Mouse (Mus musculus) ES-Bruce4 (cell line): Measurements from ENCODE around the gene Slc41a3. TPM values are rescaled to one million over a fixed set of nuclear protein-coding genes. Genes with fewer than 3 reads are reported as not detected.

Experiments used
- H3K27ac ChIP-seq: 2 replicates; pipeline ENCODE4 v1.5.1; 2012; ENCODE audit warnings: low read length, inconsistent platforms; ENCODE audit not compliant: insufficient read depth
- H3K27me3 ChIP-seq: 2 replicates; pipeline ENCODE4 v1.6.1; 2012; ENCODE audit warnings: mild to moderate bottlenecking, low read length, inconsistent platforms; ENCODE audit not compliant: control insufficient read depth, poor library complexity, insufficient read depth, severe bottlenecking
- H3K36me3 ChIP-seq: 2 replicates; pipeline ENCODE4 v1.6.1; 2012; ENCODE audit warnings: inconsistent platforms, mild to moderate bottlenecking, low read length, moderate library complexity; ENCODE audit not compliant: control insufficient read depth, poor library complexity, insufficient read depth, severe bottlenecking
- H3K4me1 ChIP-seq: one replicate; pipeline ENCODE4 v1.8.1; 2011; ENCODE audit warnings: low read length; ENCODE audit not compliant: control insufficient read depth, insufficient read depth
- H3K4me3 ChIP-seq: 2 replicates; pipeline ENCODE4 v1.5.1; 2011; ENCODE audit warnings: low read depth, mild to moderate bottlenecking, low read length
- H3K9ac ChIP-seq: 2 replicates; pipeline ENCODE4 v1.6.1; 2012; ENCODE audit warnings: low read depth, mild to moderate bottlenecking, inconsistent platforms; ENCODE audit not compliant: poor library complexity, severe bottlenecking
- H3K9me3 ChIP-seq: replicated peaks from 2 replicates; pipeline ENCODE4 v1.6.1; 2012; ENCODE audit warnings: mild to moderate bottlenecking, low read length, inconsistent platforms; ENCODE audit not compliant: control insufficient read depth, poor library complexity, insufficient read depth, severe bottlenecking
- CTCF ChIP-seq: IDR thresholded peaks from one replicate; pipeline ENCODE4 v1.8.1; 2011; ENCODE audit warnings: low read depth, low read length
- EP300 ChIP-seq: IDR thresholded peaks from 2 replicates; pipeline ENCODE4 v1.6.1; 2011; ENCODE audit warnings: low read depth, low read length; ENCODE audit not compliant: insufficient read depth
- POLR2A ChIP-seq: IDR thresholded peaks from one replicate; pipeline ENCODE4 v1.8.1; 2011; ENCODE audit warnings: low read length; ENCODE audit not compliant: insufficient read depth
- polyA plus RNA-seq: library from polyadenylated mRNA; stranded (reverse); fragments of >200 nt; gene quantifications from 2 replicates; pipeline ENCODE4 v1.2.4, GENCODE M21; 2011; ENCODE audit warnings: low read depth; ENCODE audit not compliant: missing spikeins, insufficient read depth, insufficient read length

The Slc41a3 gene
- polyA plus RNA-seq, 1 experiment = 1.8 TPM

DNA sequence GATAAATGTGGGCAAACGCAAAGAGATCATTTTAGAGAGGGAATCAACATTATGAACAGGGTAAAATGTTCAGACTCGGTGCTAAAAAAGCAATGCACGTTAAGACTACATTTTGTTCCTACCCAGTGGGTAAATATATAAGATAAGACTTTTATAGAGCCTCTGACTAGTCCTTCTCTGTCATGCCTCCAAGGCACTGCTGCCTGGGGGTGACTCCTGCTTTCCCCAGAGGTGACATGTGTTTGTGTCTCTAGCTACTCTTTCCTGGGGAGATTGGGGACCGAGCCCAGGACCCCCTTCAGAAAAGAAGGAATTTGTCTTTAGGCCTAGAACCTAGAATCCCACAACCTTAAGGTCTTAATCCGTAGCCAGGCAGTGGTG lies 18.9 kb downstream of the Slc41a3 start:
- H3K9me3 ChIP-seq = no peaks in the 10 kb centered on the region
- no peaks in the 10 kb centered on the region for H3K4me1 ChIP-seq
- no peak overlapping the region for H3K27ac ChIP-seq
- H3K36me3 ChIP-seq = no peaks in the 10 kb centered on the region
- no peak overlapping the region for H3K4me3 ChIP-seq
- no peak overlapping the region for H3K9ac ChIP-seq
- no peak for TF ChIP-seq EP300
- no peak for TF ChIP-seq CTCF
- TF ChIP-seq POLR2A = no peak
- no peaks in the 10 kb centered on the region for H3K27me3 ChIP-seq

- Histone ChIP-seq H3K27me3 (no peaks in the 10 kb centered on the region), H3K36me3 (no peaks in the 10 kb centered on the region), H3K9me3 (no peaks in the 10 kb centered on the region), H3K4me1 (no peaks in the 10 kb centered on the region), H3K27ac (no peak overlapping the region), H3K9ac (no peak overlapping the region), H3K4me3 (no peak overlapping the region)
- TF ChIP-seq CTCF (no peak), EP300 (no peak), POLR2A (no peak)
Measured at GRCm38 (mm10) chr6:90624184-90624583, 19.7 kb downstream of the Slc41a3 start.

DNA sequence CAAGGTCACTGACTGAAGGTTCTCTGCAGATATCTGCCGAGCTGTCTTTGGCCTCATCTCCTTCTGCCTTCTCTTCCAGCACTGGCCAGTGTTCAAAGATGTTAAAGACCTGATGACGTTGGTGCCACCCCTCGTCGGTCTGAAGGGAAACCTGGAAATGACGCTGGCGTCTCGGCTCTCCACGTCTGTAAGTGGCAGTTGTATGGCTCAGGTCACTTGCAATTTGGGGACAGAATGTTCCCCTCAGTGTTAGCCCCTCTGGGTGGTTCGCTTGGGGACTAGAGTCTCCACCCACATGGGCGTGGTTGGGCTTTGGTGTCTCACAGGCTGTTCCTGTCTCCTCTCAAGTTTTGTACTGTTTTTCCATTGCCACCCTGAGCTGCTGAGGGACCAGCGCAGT lies 20.2 kb downstream of the Slc41a3 start:
- H3K9me3 ChIP-seq = no peaks in the 10 kb centered on the region
- H3K36me3 ChIP-seq = no peaks in the 10 kb centered on the region
- no peak overlapping the region for H3K9ac ChIP-seq
- H3K4me3 ChIP-seq = no peak overlapping the region
- TF ChIP-seq CTCF = no peak
- TF ChIP-seq EP300 = no peak
- no peak for TF ChIP-seq POLR2A
- H3K4me1 ChIP-seq = no peaks in the 10 kb centered on the region
- no peak overlapping the region for H3K27ac ChIP-seq
- H3K27me3 ChIP-seq = no peaks in the 10 kb centered on the region

DNA sequence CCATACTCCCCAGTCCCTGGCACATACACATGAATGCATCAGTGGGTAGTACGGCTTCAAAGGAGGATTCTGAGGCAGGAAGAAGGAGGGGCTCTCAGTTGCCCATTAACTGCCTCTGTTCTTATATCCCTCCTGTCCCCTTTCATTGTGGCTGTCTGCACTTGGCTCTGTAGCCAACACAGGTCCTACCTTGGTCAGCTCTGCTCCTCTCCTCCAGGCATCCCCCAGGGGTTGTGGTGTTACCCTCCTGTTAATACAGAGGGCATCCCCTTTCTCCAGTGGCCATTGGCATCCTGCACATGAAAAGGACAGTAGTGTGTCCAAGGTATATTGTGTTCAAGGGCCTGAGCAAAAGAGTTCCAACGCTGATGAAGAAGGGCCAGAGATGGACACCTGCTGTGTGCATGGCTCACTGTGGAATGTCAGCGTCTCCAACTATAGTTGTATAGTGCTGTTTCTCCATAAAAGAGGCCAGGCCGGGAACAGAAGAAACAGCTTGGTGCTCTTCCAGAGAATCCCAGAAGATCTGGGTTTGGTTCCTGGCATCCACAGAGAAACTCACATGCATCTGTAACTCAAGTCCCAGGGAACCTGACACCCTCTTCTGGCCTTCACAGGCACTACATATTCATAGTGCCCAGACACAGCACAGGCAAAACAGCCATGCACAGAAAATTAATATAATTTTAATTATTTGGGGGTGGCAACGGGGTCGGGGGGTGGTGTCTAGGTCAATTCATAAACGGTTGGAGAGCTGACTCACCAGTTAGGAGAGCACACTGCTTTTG lies 20.9 kb downstream of the Slc41a3 start:
- Histone ChIP-seq H3K36me3 (no peaks in the 10 kb centered on the region), H3K4me1 (no peaks in the 10 kb centered on the region), H3K27ac (no peak overlapping the region), H3K27me3 (no peaks in the 10 kb centered on the region), H3K4me3 (no peak overlapping the region), H3K9me3 (no peaks in the 10 kb centered on the region), H3K9ac (no peak overlapping the region)
- TF ChIP-seq POLR2A (no peak), CTCF (no peak), EP300 (no peak)

GRCm38 (mm10) chr6:90627556-90627955 lies 23.0 kb downstream of the Slc41a3 start:
- H3K9me3 ChIP-seq = no peaks in the 10 kb centered on the region
- no peaks in the 10 kb centered on the region for H3K27me3 ChIP-seq
- no peak overlapping the region for H3K27ac ChIP-seq
- H3K36me3 ChIP-seq = no peaks in the 10 kb centered on the region
- TF ChIP-seq POLR2A (no peak), EP300 (no peak), CTCF (no peak)
- H3K4me3 ChIP-seq = no peak overlapping the region
- no peak overlapping the region for H3K9ac ChIP-seq
- H3K4me1 ChIP-seq = no peaks in the 10 kb centered on the region

GRCm38 (mm10) chr6:90629506-90629905 lies 25.0 kb downstream of the Slc41a3 start:
- TF ChIP-seq CTCF (no peak), EP300 (no peak), POLR2A (no peak)
- H3K36me3 ChIP-seq = no peaks in the 10 kb centered on the region
- H3K9ac ChIP-seq = no peak overlapping the region
- H3K27ac ChIP-seq = no peak overlapping the region
- H3K4me1 ChIP-seq = peaks cover 1% of the 10 kb centered on the region
- H3K4me3 ChIP-seq = no peak overlapping the region
- H3K27me3 ChIP-seq = no peaks in the 10 kb centered on the region
- no peaks in the 10 kb centered on the region for H3K9me3 ChIP-seq
